Mouse (Mus musculus) testis, adult 2 months (tissue): ENCODE results near the gene Rps15.

ENCODE experiments used
- CTCF ChIP-seq: fragments of 200-500 bp; IDR thresholded peaks from 2 replicates; pipeline ENCODE4 v1.5.1; 2012; ENCODE audit warnings: low read depth, mild to moderate bottlenecking, inconsistent platforms, low read length, moderate library complexity; ENCODE audit not compliant: control insufficient read depth, insufficient read depth, insufficient replicate concordance
- POLR2A ChIP-seq: fragments of 200-500 bp; IDR thresholded peaks from 2 replicates; pipeline ENCODE4 v1.6.1; 2012; ENCODE audit warnings: low read depth, mild to moderate bottlenecking, inconsistent platforms, low read length, moderate library complexity; ENCODE audit not compliant: control insufficient read depth

DNA sequence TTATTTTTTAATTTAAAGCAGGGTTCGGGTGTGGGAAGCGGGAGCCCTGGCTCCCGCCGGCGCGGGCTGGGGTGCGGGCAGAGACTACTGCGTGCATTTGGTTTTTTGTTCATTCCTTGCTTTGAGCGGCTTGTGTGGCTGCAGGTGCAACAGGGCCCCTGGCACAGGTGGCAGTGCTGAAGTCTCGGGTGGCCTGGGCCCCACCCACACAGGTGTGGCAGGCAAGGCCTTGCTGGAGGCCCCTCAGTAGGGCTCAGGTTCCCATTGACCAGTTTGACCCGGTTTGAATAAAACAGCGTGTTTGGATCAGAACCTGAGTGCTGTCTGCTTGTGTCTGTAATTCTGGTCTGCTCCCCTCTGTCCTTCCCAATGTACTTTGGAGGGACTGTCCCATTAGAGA, 4.2 kb upstream of the Rps15 start:
- TF ChIP-seq CTCF (no peak), POLR2A (no peak)
